16 mouse cellular contexts compared by ENCODE assay signal in genomic region chr9:33327722-33328121, GRCm38 (mm10).
DNase-seq lines count a peak whose midpoint lies in the region.
"Had no signal": no experiment of that assay in that cellular context is flagged by ENCODE, and none has a peak within 500 bp of the region (broad histone marks: within the 10 kb centered on the region; RNA-seq: fewer than 3 reads in every experiment).

No protein-coding gene starts in this region.

- intact Hi-C loops in left cerebral cortex, postnatal 4 days (cut with DNase I): no loop called here

- DNase-seq in frontal cortex, adult 2 months (ENCODE audit: extremely low spot score in 1 of 2, low spot score in 1 of 2): peak; percentile 7 to 36
- DNase-seq in frontal cortex, postnatal 14 days (ENCODE audit: low spot score in 2 of 2): no peak
- DNase-seq in left cerebral cortex, adult 11 months (ENCODE audit: low spot score): peak; percentile 10
- DNase-seq in left cerebral cortex, postnatal 4 days: no peak
- DNase-seq in brain, adult 2 months (ENCODE audit: low read depth, low spot score): peak; percentile 70
- DNase-seq in layer of hippocampus, adult 9-11 months: peak; percentile 18
- DNase-seq in adrenal gland, adult 8-10 months: no peak
- DNase-seq: adrenal gland, adult 2 months; B cell, adult 2 months; cerebellum, adult 9-11 months; gastrocnemius, postnatal 25 days; heart, adult 18-20 months; heart, postnatal 10 days; kidney, adult 9 months; kidney, postnatal 36 days; lung, postnatal 10 days had no signal

Comparison
In these comparisons a context has a peak if more than half of its experiments do, and no peak if none do; other contexts are left out.
1. DNase-seq: peak in frontal cortex, adult 2 months (2 of 2), left cerebral cortex, adult 11 months (single experiment), brain, adult 2 months (single experiment) and layer of hippocampus, adult 9-11 months (single experiment); none in frontal cortex, postnatal 14 days (0 of 2), left cerebral cortex, postnatal 4 days (single experiment) and adrenal gland, adult 8-10 months (single experiment).